Mouse (Mus musculus) heart, postnatal 4 days (tissue): ENCODE data around the gene Kcnh1. TPM values are rescaled to one million over a fixed set of nuclear protein-coding genes. Genes with fewer than 3 reads are reported as not detected.

Experiments
- DNase-seq: peaks from one replicate; pipeline ENCODE4 v3.0.0; 2021
- total RNA-seq, 2 experiments: library from RNA; stranded (reverse); gene quantifications; 2 replicates each; pipeline ENCODE4 v1.2.3; 2021

The Kcnh1 gene
- total RNA-seq, 2 experiments from 2014 or later, result 0.29 to 0.38 TPM

GRCm38 (mm10) chr1:192416241-192416821 is 225.8 kb downstream of the Kcnh1 start:
- DNase-seq, result no peak

- no peak for DNase-seq
These were observed 228.6 kb downstream of the Kcnh1 start for GRCm38 (mm10) chr1:192419176-192419575.

GRCm38 (mm10) chr1:192421377-192422166 is 231.0 kb downstream of the Kcnh1 start:
- DNase-seq, result no peak

GRCm38 (mm10) chr1:192431423-192431822 is 240.8 kb downstream of the Kcnh1 start:
- DNase-seq, result no peak

- DNase-seq, result no peak
These were observed 244.9 kb downstream of the Kcnh1 start for GRCm38 (mm10) chr1:192435503-192435902.

GRCm38 (mm10) chr1:192439151-192439837 is 248.7 kb downstream of the Kcnh1 start:
- no peak for DNase-seq

- no peak for DNase-seq
These were observed 252.3 kb downstream of the Kcnh1 start for GRCm38 (mm10) chr1:192442772-192443445.

- no peak for DNase-seq
These were observed 253.6 kb downstream of the Kcnh1 start for GRCm38 (mm10) chr1:192443998-192444657.

- DNase-seq, result peak; percentile 61
These were observed 254.3 kb downstream of the Kcnh1 start for GRCm38 (mm10) chr1:192444658-192445447.

- no peak for DNase-seq
These were observed 255.6 kb downstream of the Kcnh1 start for GRCm38 (mm10) chr1:192446158-192446557.

GRCm38 (mm10) chr1:192447666-192448065 is 257.1 kb downstream of the Kcnh1 start:
- no peak for DNase-seq

GRCm38 (mm10) chr1:192448512-192448911 is 257.9 kb downstream of the Kcnh1 start:
- DNase-seq, result no peak

- DNase-seq, result peak; percentile 28
These were observed 259.2 kb downstream of the Kcnh1 start for GRCm38 (mm10) chr1:192449572-192450351.

GRCm38 (mm10) chr1:192450425-192450824 is 259.9 kb downstream of the Kcnh1 start:
- DNase-seq, result no peak

GRCm38 (mm10) chr1:192451722-192452121 is 261.1 kb downstream of the Kcnh1 start:
- no peak for DNase-seq

- no peak for DNase-seq
These were observed 263.9 kb downstream of the Kcnh1 start for GRCm38 (mm10) chr1:192454501-192454900.

GRCm38 (mm10) chr1:192454981-192455380 is 264.4 kb downstream of the Kcnh1 start:
- no peak for DNase-seq

GRCm38 (mm10) chr1:192457037-192457436 is 266.5 kb downstream of the Kcnh1 start:
- no peak for DNase-seq

- DNase-seq, result peak; percentile 82
These were observed 267.1 kb downstream of the Kcnh1 start for GRCm38 (mm10) chr1:192457526-192458206.

- DNase-seq, result no peak
These were observed 273.2 kb downstream of the Kcnh1 start for GRCm38 (mm10) chr1:192463732-192464131.
